Comparison of ENCODE assay signal across 8 mouse cellular contexts in genomic region chr12:82470362-82470936, GRCm38 (mm10).
A peak's percentile ranks its signal among the peaks of the same experiment; 100 is the strongest.
DNase-seq lines count a peak whose midpoint lies in the region; ATAC-seq and TF ChIP-seq lines count a peak whose summit lies in the region.

No protein-coding gene starts in this region.

- no peak overlapping the region for H3K27ac ChIP-seq in ES-Bruce4 (ENCODE audit: insufficient read depth, low read length)
- H3K27ac ChIP-seq in forebrain, embryonic 16.5 days (ENCODE audit: low read length), result peak overlapping the region; percentile 56
- H3K27ac ChIP-seq in liver, embryonic 16.5 days (ENCODE audit: low read length), result no peak overlapping the region
- H3K27ac ChIP-seq in neural tube, embryonic 12.5 days, result no peak overlapping the region

- intact Hi-C loops in heart, postnatal 36 days (cut with DNase I), result loop anchor here (1.0 to 5.0 kb wide), 3 partner anchors 299 to 673 kb away; no protein-coding TSS in a partner anchor

- no peaks in the 10 kb centered on the region for H3K36me3 ChIP-seq in ES-Bruce4 (ENCODE audit: control insufficient read depth, insufficient read depth, low read length, poor library complexity, severe bottlenecking)
- no peaks in the 10 kb centered on the region for H3K36me3 ChIP-seq in forebrain, embryonic 16.5 days (ENCODE audit: control insufficient read depth, insufficient read depth)
- H3K36me3 ChIP-seq in liver, embryonic 16.5 days (ENCODE audit: control insufficient read depth, insufficient read depth), result no peaks in the 10 kb centered on the region
- no peaks in the 10 kb centered on the region for H3K36me3 ChIP-seq in neural tube, embryonic 12.5 days

- DNase-seq in heart, postnatal 36 days, result peak; percentile 59 to 60
- DNase-seq in layer of hippocampus, adult 11-12 months (ENCODE audit: low spot score), result peak; percentile 84
- peak; percentile 61 for DNase-seq in testis, postnatal 14 days (ENCODE audit: low spot score)

- no peak overlapping the region for H3K9ac ChIP-seq in ES-Bruce4 (ENCODE audit: low read depth, poor library complexity, severe bottlenecking)
- H3K9ac ChIP-seq in forebrain, embryonic 16.5 days (replicated peaks; ENCODE audit: low read depth, low read length), result peak overlapping the region; percentile 51
- H3K9ac ChIP-seq in liver, embryonic 16.5 days (ENCODE audit: low read depth, low read length), result peak overlapping the region; percentile 25
- H3K9ac ChIP-seq in neural tube, embryonic 12.5 days, result peak overlapping the region; percentile 53

- TF ChIP-seq POLR2A in ES-Bruce4 (IDR thresholded peaks at IDR 0.05; ENCODE audit: insufficient read depth, low read length), result no peak

- H3K4me3 ChIP-seq in ES-Bruce4 (ENCODE audit: low read depth, low read length), result peak overlapping the region; percentile 64
- peak overlapping the region; percentile 55 for H3K4me3 ChIP-seq in forebrain, embryonic 16.5 days (replicated peaks; ENCODE audit: low read length)
- H3K4me3 ChIP-seq in liver, embryonic 16.5 days (ENCODE audit: low read depth, low read length), result peak overlapping the region; percentile 57
- H3K4me3 ChIP-seq in neural tube, embryonic 12.5 days, result peak overlapping the region; percentile 41

- H3K4me2 ChIP-seq in forebrain, embryonic 16.5 days (ENCODE audit: low read length), result peak overlapping the region; percentile 79
- H3K4me2 ChIP-seq in liver, embryonic 16.5 days (ENCODE audit: low read depth, low read length), result peak overlapping the region; percentile 57
- H3K4me2 ChIP-seq in neural tube, embryonic 12.5 days (replicated peaks), result peak overlapping the region; percentile 86

- H3K4me1 ChIP-seq in ES-Bruce4 (ENCODE audit: control insufficient read depth, insufficient read depth, low read length), result no peaks in the 10 kb centered on the region
- H3K4me1 ChIP-seq in forebrain, embryonic 16.5 days (replicated peaks; ENCODE audit: control insufficient read depth, insufficient read depth, low read length), result peaks cover 7% of the 10 kb centered on the region; the same call in 1 of the 2 replicates
- no peaks in the 10 kb centered on the region; the same call in 1 of the 2 replicates for H3K4me1 ChIP-seq in liver, embryonic 16.5 days (ENCODE audit: control insufficient read depth, low read depth, low read length)
- H3K4me1 ChIP-seq in neural tube, embryonic 12.5 days, result no peaks in the 10 kb centered on the region

- WGBS in forebrain, embryonic 16.5 days, result under 1% methylated on average over 18 of the region's 18 CpGs
- 2% methylated on average over 18 of the region's 18 CpGs for WGBS in liver, embryonic 16.5 days (ENCODE audit: insufficient replicate concordance)
- WGBS in neural tube, embryonic 12.5 days, result 5% methylated on average over 18 of the region's 18 CpGs

- ATAC-seq in cerebellum, adult (ENCODE audit: insufficient number of reproducible peaks, low FRiP score, low TSS enrichment), result peak; percentile 94
- ATAC-seq in forebrain, embryonic 16.5 days, result peak; percentile 95
- 0 out of 2 replicates have a peak, but pooled peaks have one; percentile 32 for ATAC-seq in liver, embryonic 16.5 days (ENCODE audit: low read depth)
- ATAC-seq in neural tube, embryonic 12.5 days (ENCODE audit: low FRiP score, low read depth), result peak; percentile 95

- peaks cover 4% of the 10 kb centered on the region; the same call in 1 of the 2 replicates for H3K9me3 ChIP-seq in ES-Bruce4 (replicated peaks; ENCODE audit: control insufficient read depth, insufficient read depth, low read length, poor library complexity, severe bottlenecking)
- no peaks in the 10 kb centered on the region for H3K9me3 ChIP-seq in forebrain, embryonic 16.5 days (ENCODE audit: control insufficient read depth, low read length)
- no peaks in the 10 kb centered on the region for H3K9me3 ChIP-seq in liver, embryonic 16.5 days (replicated peaks; ENCODE audit: control insufficient read depth, low read length)
- H3K9me3 ChIP-seq in neural tube, embryonic 12.5 days, result no peaks in the 10 kb centered on the region

- TF ChIP-seq CTCF in ES-Bruce4 (IDR thresholded peaks at IDR 0.05; ENCODE audit: low read depth, low read length), result no peak

- H3K27me3 ChIP-seq in ES-Bruce4 (ENCODE audit: control insufficient read depth, insufficient read depth, low read length, poor library complexity, severe bottlenecking), result no peaks in the 10 kb centered on the region
- no peaks in the 10 kb centered on the region for H3K27me3 ChIP-seq in forebrain, embryonic 16.5 days (replicated peaks; ENCODE audit: control insufficient read depth, insufficient read depth, low read length)
- no peaks in the 10 kb centered on the region for H3K27me3 ChIP-seq in liver, embryonic 16.5 days (ENCODE audit: control insufficient read depth, insufficient read depth, low read depth, low read length)
- H3K27me3 ChIP-seq in neural tube, embryonic 12.5 days (replicated peaks), result no peaks in the 10 kb centered on the region

- 0 out of 2 replicates have a peak, but pooled peaks have one; percentile 30 for TF ChIP-seq EP300 in ES-Bruce4 (IDR thresholded peaks at IDR 0.05; ENCODE audit: insufficient read depth, low read depth, low read length)

Comparison
In these comparisons a context has a peak if more than half of its experiments do, and no peak if none do; other contexts are left out.
1. ATAC-seq: peak in every context shown above with its lines; median percentile 95 in forebrain, embryonic 16.5 days; 95 in neural tube, embryonic 12.5 days; 94 in cerebellum, adult; 32 in liver, embryonic 16.5 days.